Mouse (Mus musculus) bone marrow, adult 2 months (tissue): ENCODE measurements around the gene Fgf11.

Experiments used
- CTCF ChIP-seq: fragments of 200-500 bp; IDR thresholded peaks from 2 replicates; pipeline ENCODE4 v1.5.1; 2011; ENCODE audit warnings: low read length, control low read depth; ENCODE audit not compliant: control insufficient read depth, insufficient read depth
- POLR2A ChIP-seq: fragments of 200-500 bp; IDR thresholded peaks from 2 replicates; pipeline ENCODE4 v1.6.1; 2011; ENCODE audit warnings: low read depth, mild to moderate bottlenecking, control low read depth, low read length, borderline replicate concordance; ENCODE audit not compliant: control insufficient read depth

DNA sequence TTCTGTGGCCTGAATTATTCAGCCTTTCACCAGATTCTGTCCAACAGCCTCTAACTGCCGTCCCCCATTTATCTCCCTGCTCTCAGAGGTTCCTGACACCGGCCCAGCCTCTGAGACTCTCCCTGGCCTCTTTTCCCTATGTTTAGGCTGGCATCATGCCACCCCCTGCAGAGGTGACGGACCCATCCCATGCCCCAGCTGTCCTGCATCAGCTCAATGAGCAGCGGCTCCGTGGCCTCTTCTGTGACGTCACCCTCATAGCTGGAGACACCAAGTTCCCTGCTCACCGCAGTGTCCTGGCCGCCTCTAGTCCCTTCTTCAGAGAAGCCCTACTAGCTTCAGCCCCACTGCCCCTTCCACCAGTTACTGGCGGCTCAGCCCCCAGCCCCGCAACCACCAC, 25.9 kb downstream of the Fgf11 start:
- no peak for TF ChIP-seq CTCF
- TF ChIP-seq POLR2A, result no peak
